Mouse (Mus musculus) telencephalon, adult 2 months (tissue): ENCODE results near the gene Cdhr4.

Experiments
- DNase-seq: peaks from one replicate; pipeline ENCODE4 v3.0.0-alpha.2; 2011; ENCODE audit warnings: low read depth, low spot score

Cdhr4 gene

DNA sequence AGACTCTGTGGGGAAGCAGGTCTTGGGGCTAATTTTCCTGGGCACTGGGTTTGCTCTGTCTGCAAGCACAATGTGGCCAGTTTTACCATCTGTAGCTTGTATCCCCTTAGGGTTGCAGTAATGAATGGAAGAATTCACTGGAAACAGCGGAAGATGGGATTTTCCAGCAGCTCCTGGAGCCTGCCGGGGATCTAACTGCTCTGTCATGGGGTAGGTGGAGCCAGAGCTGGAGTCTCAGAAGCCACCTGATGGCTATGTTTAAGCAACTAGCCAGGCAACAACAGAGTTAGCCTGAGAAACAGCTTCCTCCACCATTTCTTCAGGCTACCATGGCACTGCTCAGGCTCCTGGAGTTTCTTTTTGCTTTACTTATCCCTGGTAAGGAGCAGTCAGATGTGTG is at the start of gene Cdhr4:
Gene Cdhr4, plus strand, starts transcription at position 301 of the 400 bp plus-strand sequence.
- DNase-seq = no peak

DNA sequence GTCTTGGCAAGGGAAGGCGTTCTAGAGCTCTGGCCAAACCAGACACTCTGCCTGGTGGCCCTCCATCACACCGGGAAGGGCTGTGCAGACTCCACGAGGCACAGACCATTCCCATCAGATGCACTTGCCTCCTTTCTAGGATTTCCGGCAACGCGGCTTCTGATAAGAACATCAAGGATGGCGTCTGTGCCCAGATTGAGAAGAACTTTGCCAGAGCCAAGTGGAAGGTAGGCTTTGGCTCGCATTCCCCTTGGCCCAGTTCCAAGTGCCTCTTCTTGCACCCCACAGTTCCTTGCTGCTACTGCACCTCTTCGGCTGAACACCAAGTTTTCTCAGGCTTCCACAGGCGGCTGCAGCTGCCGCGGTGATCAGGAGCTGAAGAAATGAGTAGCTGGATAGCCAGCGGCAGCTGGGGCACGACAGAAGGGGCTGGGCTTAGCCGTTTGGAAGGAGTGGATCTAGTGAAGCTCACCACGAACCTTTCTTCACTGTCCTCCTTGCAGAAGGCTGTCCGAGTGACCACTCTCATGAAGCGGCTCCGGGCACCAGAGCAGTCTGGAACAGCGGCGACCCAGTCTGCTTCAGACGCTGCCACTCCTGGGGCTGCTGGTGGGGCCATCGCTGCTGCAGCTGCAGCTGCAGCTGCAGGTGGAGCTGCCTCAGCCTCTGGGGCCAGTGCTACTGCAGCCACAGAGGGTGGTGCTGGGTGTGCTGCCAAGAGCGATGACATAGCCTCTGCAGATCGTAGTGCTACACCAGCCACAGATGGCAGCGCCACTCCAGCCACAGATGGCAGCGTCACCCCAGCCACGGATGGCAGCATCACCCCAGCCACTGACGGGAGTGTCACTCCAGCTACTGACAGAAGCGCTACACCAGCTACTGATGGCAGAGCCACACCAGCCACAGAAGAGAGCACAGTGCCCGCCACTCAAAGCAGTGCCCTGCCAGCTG is 44.8 kb upstream of the Cdhr4 start:
- DNase-seq = no peak

GRCm38 (mm10) chr9:107949184-107949921 is 42.9 kb upstream of the Cdhr4 start:
- DNase-seq = no peak

- no peak for DNase-seq
Measured at GRCm38 (mm10) chr9:107949922-107950235, 42.4 kb upstream of the Cdhr4 start, which contains the start of gene Traip. TSS of gene Traip (plus strand) at chr9:107950136.

DNA sequence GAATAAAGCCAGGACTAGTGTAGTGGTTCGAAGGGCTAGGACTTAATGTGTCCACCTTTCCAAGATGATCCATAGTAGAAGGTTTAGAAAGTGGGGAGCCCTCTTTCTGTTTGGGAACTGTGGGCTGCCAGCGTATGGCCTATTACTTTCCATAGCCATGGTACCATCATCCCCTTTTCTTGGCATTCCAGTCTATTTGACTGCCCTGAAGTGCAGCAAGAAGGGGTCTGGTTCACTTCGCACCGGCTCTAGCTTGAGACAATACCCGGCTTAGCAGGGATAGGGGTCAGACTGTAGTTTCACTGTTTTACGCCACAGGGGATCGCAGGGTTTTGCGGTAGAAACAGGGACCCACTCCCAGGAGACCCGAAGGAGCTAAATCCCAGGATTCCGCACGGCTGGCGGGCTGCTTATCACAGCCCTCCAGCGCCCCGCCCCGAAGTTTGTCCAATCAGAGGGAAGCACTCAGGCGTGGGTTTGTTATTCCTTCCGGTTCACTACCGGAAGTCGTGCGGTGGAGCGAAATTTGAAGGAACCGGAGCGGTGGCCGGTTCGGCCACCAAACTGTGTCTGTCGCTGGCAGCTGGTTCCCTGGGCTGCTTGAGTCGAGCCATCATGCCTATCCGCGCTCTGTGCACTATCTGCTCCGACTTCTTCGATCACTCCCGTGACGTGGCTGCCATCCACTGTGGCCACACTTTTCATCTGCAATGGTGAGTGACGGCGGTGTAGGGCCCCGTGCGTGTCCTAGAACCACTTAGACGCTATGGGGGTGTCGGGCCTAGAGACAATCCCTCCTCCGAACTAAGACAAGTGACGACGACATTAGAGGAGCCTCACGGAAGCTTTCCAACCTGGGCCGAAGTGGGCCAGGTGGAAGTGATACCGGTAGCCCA is 41.6 kb upstream of the Cdhr4 start:
- DNase-seq = peak; percentile 78

GRCm38 (mm10) chr9:107955613-107956289 is 36.5 kb upstream of the Cdhr4 start:
- DNase-seq = no peak

DNA sequence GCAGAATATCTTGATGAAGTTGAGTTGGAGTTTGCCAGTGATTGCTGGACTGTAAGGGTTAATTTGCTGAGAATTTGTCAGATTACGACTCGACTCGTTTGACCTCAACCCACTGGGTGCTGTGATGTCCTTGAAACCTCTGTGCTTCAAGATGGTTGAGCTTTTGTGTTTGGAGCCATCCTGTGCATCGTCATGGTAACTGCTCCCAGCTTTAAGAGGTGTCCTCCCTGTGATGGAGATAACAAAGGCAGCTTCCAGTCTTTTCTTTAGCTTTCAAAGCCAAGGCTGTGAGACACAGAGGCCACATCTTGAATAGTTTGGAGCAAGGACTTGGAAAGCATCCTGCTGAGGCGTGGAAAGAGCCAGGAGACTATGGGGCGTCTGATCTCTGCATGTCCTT is 35.2 kb upstream of the Cdhr4 start:
- no peak for DNase-seq

- no peak for DNase-seq
Measured at GRCm38 (mm10) chr9:107959896-107960295, 32.4 kb upstream of the Cdhr4 start.

DNA sequence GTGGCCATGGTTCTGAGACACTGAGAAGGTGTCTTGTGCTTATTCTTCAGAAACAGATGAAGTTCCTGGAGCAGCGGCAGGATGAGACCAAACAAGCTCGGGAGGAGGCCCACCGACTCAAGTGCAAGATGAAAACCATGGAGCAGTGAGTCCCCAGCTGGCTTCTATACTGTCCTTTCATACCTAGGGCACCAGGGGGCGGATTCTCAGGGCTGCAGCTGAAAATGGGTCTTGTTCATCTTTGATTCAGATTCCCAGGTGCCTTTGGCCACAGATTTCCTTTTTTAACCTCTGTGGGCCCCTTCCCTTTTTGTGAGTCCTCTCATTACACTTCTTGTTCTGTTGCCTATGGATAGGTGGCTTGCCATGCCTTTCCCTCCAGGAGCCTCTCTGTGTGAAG is 31.4 kb upstream of the Cdhr4 start:
- DNase-seq = no peak

DNA sequence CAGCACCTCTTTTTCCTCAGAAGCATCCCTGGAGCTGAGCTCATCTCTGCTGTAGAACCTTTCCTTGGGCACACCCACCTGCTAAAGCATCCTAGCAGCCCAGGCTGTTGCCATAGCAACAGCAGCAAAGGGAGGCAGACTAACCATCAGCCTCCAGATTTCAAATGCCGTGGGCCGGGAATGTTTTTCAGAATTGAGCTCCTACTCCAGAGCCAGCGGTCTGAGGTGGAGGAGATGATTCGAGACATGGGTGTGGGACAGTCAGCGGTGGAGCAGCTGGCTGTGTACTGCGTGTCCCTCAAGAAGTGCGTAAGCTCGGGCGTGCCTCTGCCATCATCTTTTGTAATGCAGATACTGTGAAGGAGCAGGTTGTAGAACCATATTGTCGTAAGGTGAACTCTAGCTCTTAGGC is 30.9 kb upstream of the Cdhr4 start:
- peak; percentile 95 for DNase-seq

DNA sequence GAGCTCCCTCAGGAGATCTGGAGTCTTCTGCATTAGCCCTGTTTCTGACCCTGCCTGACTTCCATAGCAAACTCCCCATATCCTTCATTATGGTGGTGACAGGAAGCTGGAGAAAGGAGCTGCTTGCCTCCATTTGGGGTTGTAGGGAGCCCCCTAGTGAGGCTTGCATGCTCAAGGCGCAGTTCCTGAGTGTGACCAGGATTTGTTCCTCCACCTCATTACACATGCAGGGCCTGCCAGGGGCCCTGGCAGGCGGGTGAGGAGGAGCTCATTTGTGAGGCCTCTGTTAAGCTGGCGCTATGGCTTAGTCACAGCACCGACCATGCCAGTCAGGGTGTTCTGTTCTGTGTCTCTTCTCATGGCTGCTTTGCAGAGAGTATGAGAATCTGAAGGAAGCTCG is 30.4 kb upstream of the Cdhr4 start:
- DNase-seq = peak; percentile 80

GRCm38 (mm10) chr9:107962916-107963315 is 29.4 kb upstream of the Cdhr4 start:
- DNase-seq = no peak

DNA sequence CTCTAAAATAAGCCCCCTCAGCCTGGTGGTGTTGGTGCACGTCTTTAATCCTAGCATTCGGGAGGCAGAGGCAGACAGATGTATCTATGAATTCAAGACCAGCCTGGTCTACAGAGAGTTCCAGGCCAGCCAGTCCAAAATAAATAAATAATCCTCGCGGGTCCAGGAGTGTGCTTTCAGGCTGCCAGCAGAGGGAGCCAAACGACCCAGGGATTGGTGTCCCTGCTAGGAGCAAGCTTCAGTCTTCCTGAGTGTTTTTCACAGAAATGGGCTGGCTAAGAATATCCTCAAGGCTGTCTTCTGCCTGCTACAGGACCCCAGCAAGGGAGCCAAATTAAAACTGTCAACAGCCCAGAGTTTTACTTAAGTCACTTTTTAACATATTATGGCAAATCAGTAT is 28.6 kb upstream of the Cdhr4 start:
- DNase-seq = no peak

GRCm38 (mm10) chr9:107964681-107965080 is 27.6 kb upstream of the Cdhr4 start:
- no peak for DNase-seq

DNA sequence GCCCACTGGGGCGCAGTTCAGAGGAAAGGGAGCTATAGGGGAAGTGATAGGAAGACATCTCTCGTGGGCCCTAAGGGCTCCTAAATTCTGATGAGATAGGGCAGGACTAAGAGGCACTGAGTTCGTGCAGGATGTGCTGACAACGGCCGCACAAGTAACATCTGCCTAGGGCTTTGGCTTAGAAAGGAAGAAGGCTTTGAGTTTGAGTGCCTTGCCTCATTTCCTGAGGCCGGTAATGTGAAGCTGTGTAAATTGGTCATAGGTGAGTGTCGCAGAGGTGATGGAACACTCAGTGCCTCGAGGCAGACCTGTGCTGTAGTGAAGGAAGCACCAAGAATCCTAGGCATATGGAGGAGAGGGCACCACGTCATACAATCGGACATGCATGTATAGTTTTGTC is 25.6 kb upstream of the Cdhr4 start:
- no peak for DNase-seq

- no peak for DNase-seq
Measured at GRCm38 (mm10) chr9:107967437-107967836, 24.9 kb upstream of the Cdhr4 start.

GRCm38 (mm10) chr9:107968531-107968930 is 23.8 kb upstream of the Cdhr4 start:
- no peak for DNase-seq

- DNase-seq = no peak
Measured at GRCm38 (mm10) chr9:107970311-107970710, 22.0 kb upstream of the Cdhr4 start.

GRCm38 (mm10) chr9:107971690-107972541 is 20.4 kb upstream of the Cdhr4 start:
- DNase-seq = no peak

DNA sequence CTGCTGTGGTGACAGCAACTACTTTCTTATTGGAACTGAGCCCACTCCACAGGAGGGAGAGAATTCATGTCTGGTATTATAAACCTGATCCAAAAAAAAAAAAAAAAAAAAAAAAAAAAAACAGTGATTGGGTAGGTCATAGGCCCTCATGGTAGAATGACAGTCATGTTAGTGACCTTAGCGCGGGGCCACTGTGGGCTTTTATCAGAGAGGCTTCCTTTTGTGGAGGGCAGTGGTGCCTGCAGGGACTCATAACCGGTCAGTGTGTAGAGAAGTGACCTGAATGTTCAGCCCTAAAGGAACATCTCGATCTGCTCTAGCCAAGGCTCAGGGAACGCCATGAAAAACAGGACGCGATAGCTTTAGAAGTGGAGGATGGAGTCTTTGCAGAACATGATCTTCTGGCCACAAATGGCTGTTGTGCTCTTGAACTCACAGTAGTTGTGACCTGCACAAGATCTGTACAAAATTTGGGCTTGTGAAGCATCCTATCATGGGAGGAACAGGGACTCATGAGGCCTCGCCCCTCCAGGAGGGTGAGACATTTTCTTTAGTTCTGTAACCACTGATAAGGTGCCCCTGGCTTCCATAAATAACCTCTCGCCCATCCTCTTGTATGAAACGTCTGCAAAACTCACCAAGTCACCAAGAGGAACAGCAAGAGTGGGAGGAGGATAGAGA is 17.7 kb upstream of the Cdhr4 start:
- DNase-seq = no peak
